Mouse (Mus musculus): ENCODE data around the gene Pip4k2a.

Pip4k2a gene

DNA sequence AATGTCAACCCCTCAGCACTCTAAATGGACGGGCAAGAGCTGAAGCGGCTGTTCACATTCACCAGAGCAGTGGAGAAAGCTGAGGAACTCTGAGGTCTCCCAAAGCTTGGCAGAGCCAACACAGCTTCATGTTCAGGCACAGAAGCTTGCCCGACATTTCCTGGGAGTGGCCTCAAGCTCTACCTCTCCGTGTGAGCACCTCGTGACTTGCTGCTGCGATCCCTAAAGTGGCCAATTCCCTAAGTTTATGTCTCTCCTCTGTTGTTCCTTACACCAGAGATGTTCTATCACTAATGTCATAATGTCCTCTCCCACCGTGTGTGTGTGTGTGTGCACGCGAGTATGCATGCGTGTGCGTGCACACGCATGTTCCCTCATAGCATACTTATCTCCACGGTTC, 42.3 kb downstream of the Pip4k2a start:
- DNase-seq (ENCODE audit: low spot score in 2 of 2): no peak

DNA sequence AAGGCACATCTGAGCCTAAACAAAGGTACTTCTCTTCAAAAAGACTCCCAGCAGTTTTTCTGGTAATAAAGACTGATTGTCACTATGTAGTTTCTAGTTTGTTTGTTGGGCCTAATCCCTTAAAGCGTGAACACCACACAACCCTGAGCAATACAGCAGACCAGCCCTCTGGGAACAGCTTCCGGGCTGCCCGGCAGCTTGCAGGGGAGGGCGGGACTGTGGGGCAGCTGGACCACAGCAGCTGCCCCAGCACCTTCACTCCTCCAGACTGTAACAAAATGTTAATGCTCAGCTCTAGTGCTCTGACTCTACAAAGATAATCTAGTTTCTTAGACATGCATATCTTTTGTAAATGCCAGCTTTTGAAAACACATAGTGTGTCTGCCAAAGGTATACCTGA, 42.9 kb downstream of the Pip4k2a start:
- DNase-seq (ENCODE audit: low spot score in 2 of 2): no peak

DNA sequence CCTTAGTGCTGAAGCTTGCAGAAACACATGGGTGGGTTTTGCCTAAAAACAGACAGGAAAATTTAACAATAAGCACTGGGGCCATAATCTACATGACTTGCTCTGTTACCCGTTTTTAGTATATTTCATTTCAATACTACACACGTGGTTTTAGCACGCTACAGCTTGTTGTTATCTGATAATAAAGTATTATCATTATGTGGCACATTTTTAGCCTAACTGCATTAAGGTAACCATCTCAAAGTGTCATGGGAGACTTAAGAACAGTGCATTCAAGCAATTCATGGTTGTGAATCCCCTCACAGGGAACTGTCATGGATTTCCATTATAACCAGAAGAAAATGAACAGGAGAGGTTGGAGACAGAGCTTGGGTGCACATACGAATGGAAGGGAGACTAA, 43.5 kb downstream of the Pip4k2a start:
- DNase-seq (ENCODE audit: low spot score in 2 of 2): no peak

DNA sequence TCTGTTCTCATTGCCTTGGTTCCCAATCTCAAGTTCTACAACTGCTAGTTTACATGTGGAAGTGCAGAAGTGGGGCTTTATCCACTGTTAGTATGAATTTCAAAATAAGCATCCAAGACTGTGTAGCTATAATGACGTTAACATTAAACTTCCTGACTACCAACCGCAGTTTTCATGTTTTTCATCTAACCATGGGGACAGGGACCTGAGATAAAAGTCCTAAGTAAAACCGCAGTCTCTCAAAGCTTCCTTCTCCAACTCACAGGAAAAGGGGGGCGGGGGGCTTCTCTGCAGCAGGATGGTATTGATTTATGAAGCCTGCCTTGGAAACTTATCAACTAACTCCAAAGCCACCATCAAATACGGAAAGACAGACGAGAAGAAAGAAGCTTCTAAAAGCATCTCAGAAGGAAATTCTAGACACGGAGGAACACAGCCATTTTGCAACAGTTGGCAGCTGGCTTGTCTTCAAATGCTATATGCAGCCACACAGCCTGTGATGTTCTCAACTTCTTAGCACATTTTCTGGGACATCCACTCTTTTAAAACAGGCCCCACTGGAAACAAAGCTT, 45.7 kb downstream of the Pip4k2a start:
- DNase-seq (ENCODE audit: low spot score in 2 of 2): peak in 1 of 2 experiments; percentile 17

DNA sequence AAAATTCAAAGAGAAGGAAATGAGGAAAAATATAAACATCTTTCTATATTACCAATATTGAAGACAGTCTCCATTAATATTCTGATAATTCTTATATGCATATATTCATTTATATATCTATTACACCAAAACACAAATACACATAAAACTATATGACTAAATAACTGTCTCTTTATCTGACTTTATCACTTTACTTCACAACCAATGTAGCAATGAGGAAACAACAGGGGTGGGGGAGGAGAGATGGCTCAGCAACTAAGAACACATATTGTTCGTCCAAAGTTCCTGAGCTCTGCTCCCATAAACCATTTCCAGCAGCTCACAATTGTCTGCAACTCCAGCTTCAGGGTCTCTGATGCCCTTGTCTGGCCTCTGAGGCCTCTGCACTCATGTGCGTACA, 47.2 kb downstream of the Pip4k2a start:
- no peak for DNase-seq (ENCODE audit: low spot score in 2 of 2)

DNA sequence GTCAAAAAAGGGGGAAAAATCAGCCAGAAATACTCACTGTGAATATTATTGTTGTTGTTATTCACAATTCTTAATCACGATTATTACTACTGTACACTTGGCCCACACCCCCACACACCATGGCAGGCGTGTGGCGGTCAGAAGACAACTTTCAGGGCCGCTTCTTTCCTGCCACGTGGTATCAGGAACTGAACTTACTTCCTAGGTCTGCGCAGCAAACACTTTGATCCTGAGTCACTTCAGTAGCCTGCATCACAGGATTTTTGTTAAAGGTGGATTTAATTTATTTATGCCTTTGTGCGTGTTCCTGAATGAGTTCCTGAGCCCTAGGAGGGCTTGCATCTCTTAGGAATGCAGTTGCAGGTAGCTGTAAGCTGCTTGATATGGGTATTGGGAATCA, 49.2 kb downstream of the Pip4k2a start:
- no peak for DNase-seq (ENCODE audit: low spot score in 2 of 2)

DNA sequence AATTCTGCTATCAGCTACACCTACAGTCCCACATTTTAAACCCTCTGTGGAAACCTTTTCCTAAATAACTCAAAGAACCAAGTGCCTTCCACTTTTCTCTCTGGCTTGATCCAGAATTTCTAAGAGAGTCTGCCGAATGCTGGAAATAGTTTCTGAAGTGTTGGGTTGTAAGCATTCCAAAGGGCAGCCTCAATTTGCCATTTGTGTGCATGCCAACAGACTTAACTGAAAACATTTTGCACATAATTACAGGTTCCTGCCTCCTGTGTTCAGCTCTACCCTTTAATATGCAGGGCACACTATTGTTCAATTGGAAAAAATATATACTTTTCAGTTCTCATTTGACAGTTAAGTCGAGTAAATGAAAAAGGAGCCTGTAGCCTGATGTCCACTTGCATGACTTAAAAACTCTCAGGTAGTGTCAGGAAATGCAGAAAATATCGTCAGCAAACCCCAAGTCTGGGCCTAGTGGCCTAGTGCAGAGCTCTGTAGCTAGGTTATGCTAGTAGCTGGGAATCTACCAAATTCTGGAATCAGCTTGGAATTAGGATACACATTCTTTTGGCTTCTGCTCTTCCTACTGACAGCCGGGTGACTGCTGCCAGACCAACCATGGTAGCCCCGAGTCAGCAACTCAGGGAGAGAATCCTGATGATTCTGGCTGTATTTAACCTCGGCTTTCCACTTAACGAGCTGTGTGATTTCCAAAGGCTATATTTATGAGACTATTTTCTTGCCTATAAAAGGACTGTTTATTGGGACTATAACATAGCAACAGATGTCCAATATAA, 50.1 kb downstream of the Pip4k2a start:
- DNase-seq (ENCODE audit: low spot score in 2 of 2): no peak

DNA sequence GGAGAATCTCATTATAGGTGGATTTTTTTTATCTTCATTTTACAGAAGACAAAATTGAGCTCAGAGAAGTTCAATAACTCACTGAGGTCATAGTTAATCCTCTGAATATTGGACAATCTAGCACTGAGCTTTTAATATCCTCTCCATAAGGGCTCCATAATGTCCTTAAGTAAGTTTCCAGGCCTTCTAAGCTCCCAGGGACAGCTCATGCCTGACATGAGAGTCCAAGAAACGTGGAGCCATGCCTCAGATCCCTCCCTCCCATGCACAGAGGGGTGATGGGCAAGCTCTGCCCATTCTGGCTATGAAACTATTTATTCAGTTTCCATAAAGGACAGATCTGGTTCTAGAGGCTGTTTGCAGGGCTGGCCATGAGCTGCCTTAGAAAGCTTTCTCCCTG, 52.5 kb downstream of the Pip4k2a start:
- DNase-seq (ENCODE audit: low spot score in 2 of 2): no peak

DNA sequence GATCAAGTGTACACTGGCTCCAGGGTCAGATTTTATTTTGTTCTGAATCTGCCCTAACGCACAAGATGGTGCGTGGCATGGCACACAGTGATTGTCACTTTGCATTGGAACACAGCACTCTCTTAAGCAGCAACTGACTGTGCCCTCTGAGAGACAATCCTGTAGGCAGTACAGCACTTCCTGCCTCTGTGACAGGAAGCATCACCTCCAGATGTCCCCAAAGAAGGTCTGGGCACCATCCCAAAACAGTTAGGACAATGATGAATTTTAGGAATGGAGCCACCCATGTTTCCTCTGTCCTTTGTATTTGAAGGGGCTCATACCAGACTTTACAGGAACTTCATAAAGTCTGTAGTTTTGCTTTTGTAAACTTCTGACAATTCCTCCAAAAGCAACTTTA, 54.0 kb downstream of the Pip4k2a start:
- no peak for DNase-seq (ENCODE audit: low spot score in 2 of 2)

DNA sequence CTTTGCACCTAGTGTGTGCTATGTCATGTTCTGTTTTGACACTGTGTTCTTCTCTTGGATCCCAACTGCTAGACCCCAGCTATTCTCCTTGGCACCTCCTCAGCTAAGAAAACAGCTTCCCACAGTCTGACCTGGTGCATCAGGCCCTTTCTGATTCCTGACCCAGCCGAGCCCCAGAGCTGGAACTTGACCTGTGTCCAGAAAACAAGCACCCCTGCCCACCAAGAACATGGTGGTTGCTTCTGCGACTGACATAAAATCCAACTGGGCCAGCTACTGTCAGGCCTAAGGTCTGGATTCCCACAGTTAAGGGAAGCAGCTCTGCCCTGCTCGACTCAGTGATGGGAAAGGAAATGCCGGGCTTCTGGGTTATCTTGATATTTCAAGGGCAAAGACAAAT, 54.6 kb downstream of the Pip4k2a start:
- no peak for DNase-seq (ENCODE audit: low spot score in 2 of 2)

DNA sequence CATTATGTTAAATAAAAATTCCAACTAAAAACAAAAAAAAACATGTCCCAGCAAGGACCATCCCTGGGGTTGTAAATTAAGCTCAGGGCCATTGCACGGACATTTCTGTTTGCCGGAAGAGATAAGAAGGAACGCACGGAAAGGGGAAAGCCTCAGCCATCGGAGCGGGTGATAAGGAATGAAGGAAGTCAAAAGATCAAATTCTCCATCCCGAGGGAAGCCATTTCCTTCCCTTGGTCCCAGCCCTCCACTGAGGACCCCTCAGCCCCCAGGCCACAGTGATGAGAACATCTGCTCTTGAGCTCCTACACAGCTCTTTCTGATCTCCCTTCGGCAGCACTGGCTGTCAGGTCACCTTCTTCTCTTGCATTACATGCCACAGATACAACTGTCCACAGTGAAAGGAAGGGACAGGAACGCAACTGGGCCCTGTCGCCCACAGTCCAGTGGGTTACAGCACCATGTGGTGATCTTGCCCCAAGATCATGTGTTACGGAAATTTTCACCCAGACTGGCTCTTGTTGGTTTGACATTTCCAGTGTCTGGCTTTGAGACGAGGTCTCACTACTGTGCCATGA, 57.1 kb downstream of the Pip4k2a start:
- DNase-seq (ENCODE audit: low spot score in 2 of 2): no peak

DNA sequence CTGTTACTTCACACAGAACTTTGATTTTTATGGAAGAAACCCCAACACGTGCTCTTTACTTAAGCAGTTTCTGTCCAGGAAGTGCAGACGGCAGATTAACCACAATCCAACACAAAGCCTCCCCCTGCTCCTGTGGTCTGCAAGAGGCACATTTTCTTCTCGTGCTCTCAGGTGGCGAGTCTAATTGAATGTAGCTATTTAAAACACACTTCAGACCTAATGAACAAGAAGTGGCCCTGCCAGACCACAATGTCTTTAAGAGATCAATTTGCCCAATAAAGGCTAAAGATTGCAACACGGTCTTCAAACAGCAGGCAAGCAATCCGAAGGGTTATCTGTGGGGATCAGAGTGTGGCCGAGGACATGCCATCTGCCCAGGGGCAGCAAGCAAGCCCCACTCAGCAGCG, 59.0 kb downstream of the Pip4k2a start:
- DNase-seq (ENCODE audit: low spot score in 2 of 2): no peak

DNA sequence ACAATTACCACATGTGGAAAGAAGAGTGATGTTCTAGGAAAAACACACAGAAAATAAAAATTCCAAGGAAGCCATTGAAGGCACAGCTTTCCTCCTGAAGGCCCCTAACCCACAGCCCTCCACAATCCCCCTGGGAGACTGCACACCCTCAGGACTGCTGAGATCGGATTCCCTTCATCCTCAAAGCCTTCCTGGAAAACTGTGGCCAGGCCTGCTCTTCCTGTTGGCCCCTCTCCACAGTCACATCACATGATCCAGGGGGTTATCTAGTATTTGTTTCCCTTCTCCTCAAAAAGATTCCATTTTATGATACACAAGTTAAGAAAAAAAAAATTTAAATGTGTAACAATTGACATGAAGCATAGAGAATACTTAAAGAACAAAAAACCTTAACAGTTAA, 59.7 kb downstream of the Pip4k2a start:
- DNase-seq (ENCODE audit: low spot score in 2 of 2): no peak

DNA sequence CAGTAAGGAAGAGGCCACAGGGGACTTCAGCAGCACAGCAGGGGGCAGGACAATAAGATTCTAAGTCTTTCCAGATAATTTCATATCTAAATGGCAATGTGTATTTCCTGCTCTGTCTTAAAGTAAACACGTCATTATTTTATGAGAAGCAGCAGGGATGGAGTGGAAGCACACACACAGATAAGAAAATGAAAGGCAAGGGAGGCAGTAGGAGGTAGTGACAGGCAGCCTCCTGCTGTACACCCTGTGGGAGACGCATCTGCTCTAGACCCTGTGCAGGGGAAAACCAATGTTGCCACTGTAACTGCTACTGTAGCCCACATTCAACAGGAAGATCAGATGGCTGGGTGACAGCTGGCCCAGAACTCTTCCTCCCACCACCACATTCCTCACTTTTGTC, 60.3 kb downstream of the Pip4k2a start:
- no peak for DNase-seq (ENCODE audit: low spot score in 2 of 2)

DNA sequence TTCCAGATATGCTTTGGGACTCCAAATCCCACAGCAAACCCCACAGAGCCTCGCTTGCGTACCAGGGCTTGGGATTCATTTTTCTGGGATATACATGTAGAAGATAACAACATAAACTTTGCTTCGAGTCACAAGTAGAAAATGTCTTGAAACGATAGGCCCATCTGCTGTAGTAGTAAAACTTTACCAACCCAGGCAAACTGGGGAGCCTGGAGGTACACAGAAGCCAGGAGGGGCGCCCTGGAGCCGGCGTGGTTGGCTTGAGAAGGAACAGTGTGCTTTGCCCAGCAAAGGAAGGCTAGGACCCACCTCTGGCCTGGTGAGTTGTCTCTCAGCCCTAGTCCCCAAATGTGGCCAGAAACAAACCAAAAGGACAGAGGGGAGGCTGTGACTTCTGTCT, 61.5 kb downstream of the Pip4k2a start:
- DNase-seq (ENCODE audit: low spot score in 2 of 2): no peak

DNA sequence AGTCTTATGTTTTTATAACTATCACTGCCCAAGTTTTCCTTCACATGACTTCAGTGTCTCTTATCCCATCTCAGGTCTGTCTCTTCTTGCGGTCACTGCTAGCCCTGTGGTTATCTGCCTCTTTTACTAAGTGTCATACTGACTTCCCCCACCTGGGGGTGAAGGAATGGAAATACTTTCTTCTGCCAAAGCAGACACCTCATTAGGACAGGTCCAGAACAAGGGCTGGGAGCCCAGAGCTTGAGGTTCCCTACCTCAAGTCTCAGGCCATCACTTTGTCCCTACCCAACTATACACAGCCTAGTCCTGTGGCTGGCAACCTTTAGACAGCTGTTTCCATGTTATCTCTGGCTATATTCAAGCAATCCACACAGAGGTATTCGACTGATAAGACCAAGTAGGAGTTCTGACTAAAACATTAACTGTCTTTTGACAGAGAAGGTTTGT, 62.3 kb downstream of the Pip4k2a start:
- DNase-seq (ENCODE audit: low spot score in 2 of 2): no peak

DNA sequence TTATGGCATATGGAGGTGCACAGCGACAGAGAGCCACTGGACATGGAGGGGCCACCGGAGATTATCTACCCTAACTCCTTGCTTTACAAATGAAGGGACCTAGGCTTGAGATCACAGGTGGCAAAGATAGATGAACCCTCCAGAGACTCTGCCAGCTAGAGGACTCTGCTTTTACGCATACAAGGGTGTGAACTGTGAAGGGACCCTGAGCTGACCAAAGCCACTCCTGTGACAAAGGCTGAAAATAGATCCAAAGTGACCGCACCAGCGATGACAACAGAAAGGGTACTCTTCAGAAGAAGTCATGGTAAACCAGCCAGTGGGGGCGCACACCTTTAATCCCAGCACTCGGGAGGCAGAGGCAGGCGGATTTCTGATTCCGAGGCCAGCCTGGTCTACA, 63.8 kb downstream of the Pip4k2a start:
- DNase-seq (ENCODE audit: low spot score in 2 of 2): no peak

DNA sequence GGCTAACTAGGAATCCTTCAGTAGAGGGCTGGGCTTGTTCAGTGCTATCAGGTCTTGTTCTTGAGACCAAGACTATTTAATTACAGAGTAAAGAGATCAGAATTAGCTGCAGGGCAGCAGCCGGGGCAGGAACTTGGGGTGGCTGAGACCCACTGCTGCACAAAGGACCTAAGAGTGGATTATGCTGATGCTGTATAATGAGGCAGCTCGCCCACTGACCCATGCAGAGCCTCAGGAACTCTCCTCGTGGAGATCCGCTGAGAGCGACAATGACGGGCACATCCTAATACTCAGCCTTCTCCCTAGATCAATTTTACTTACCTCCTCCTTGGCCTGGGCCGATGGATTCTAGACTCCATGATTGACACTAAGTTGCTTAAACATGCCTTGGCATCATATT, 64.5 kb downstream of the Pip4k2a start:
- DNase-seq (ENCODE audit: low spot score in 2 of 2): no peak

DNA sequence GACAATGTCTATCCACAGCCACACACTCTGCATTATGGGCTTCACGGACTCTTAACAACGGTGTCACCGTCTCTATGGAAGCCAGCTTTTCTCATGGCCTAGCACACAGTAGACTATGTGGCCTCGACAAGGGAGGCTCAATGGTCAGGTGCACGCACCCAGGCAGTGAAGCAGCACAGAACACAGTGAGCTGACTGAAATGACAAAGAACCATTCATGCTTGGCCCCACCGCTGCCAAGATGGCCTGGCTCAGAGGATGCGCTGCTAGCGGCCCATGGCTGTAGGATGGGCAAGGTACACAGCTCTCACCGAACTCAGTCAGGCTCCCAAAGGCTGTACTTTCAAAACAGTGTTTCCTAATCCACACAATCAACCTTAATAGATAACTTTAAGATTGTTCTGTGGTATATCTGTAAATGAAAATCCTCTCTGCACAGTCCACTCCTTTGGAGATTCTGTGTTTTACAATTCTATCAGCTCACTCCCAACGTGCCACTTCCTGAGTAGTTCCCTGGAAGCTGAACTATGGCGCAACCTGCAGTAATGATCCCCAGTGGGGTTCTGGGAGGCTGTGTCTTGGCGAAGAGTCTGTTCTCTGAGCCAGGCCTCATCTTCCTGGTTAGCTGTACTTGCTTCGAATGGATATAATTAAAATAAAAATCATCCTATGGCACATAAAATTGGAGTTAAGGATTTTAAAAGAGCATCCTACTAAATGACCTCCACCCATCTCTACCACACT, 67.4 kb downstream of the Pip4k2a start:
- DNase-seq (ENCODE audit: low spot score in 2 of 2): no peak

DNA sequence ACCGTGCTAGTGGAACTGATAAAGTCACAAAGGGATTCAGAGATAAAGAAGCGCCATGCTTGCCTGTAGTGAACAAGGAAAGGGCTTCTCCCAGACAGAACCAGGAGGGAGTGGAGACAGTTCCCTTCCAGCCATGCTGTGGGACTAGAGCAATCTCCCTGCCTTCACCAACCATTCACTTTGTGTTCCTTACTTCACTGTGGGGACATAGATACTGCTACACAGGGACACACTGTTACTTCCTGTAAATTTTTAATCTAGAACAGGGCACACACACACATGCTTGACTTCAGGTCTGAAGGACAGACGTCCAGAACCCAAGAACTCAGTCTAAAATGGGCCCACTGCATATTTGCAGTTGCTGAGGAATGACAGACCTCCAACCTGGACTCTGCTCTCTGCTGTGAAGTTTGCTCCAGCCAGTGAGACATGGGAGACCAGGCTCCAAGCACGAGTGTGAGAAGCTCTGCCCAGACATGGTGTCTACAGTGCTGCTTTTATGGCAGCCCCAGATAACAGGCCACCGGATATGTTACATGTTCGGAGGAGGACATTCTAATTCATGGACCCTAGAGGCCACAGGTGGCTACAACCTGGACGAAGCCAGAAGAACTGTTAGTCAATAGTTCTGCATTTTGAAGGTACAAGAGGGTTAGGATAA, 69.2 kb downstream of the Pip4k2a start:
- DNase-seq (ENCODE audit: low spot score in 2 of 2): no peak

DNA sequence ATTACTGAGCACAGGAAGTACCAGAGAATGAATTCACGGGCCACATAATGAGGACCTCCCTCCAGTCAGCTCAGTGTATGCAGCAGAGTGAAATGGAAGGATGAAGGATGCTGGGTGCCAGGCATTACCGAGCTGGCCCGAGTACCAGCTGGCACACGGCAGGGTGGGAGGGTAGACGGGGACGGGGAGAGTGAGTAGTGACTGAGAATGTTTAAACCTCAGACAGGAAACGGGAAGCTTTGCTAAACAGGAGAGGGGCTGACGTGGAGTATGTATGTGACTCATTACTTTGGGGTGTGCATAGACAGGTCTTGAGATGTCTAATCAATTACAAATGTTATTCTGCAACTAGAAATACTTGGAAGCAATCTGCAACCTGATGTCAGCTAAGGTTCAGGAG, 69.7 kb downstream of the Pip4k2a start:
- no peak for DNase-seq (ENCODE audit: low spot score in 2 of 2)
